Mouse (Mus musculus) right cerebral cortex, adult 18-20 months (tissue): ENCODE data around the gene Gm49321.

ENCODE experiments used
- DNase-seq: peaks from one replicate; pipeline ENCODE4 v3.0.0; 2022; ENCODE audit warnings: mixed read lengths

Gene Gm49321

DNA sequence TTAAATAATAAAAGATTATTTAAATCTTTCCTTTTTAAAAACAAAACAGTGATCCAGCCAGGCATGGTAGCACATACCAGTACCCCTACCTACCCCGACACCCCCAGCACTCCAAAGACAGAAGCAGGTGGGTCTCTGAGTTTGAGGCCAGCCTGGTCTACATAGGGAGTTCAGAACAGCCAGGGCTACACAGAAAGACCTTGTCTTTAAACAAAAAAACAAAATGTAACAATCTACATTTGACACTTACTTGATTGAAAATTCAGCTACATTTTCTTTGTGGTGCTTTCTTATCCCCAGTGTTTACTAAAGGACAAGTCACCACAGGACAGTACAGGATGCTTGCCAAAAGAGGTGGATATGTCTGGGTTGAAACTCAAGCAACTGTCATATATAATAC is at the start of gene Gm49321:
Gene Gm49321 (plus strand): TSS at position 301 of the 400 bp plus-strand sequence.
- DNase-seq: no peak

DNA sequence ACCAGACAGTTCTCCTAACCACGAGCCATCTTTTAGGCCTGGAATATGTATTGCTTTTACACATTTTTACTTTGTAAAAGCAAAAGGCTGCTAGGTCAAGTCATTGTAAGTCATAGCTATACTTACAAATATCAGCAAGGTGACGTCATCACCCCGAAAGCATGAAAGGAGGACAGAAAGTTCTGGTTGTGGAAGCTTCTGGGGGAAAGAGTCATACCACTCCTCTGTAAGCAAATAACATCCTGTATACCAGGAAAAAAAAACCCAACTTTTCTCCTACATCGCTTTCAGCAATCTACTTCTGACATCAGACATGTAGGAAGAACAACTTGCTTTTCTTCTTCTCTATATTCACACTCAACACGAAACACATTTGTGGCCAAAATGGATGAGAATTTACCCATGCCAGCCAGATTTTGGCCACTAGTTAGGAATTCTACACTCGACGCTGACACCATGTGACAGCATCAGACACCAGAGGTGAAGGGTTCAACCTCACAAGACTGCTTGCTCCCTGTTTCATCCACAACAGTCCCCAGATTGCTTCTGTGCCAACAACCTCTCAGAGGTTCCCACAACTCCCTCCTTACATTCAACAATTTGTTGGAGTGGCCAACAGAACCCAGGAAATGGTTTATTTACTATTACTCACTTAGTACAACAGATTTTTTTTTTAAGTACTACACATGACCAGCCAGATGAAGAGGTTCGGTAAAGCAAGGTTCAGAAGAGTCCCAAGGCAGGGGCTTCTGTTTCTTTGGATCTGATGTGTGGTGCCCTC is 49.3 kb upstream of the Gm49321 start:
- no peak for DNase-seq

DNA sequence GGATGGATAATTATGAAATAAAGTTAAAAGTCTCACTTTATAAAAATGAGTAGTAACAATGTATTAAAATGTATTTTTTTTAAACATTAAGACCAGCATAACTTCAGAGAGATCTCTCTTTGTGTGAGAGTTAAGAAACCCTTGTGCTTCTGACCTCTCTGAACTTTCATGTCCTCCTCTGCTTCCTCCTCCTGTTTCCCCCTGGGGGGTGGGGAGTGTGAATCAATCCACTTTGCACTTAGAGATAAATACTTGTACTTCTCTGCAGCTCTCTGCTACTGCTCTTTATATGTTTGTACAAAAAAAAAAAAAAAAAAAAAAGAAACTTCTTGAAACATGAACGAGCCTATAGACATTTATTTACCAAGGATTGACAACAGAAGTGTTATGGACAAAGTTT is 47.9 kb upstream of the Gm49321 start:
- no peak for DNase-seq

DNA sequence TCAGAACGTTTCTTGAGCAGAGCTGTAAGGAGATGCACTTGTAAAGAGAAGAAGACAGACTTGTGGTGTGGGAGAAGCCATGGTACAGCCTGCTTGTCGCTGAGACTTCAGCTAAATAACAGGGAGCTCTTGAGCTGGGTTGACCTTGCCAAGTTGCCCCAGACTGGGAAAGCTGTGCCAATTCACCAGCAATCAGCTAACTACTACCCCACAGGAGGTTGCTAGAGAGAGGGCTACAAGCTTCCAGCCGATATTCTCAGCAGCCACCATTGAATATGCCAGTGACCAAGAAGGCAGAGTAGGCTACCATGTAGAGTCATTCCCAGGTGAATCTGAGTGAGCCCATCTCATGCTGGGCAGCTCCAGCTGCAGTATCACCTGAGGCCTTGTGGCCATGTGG is 47.4 kb upstream of the Gm49321 start:
- DNase-seq: no peak

DNA sequence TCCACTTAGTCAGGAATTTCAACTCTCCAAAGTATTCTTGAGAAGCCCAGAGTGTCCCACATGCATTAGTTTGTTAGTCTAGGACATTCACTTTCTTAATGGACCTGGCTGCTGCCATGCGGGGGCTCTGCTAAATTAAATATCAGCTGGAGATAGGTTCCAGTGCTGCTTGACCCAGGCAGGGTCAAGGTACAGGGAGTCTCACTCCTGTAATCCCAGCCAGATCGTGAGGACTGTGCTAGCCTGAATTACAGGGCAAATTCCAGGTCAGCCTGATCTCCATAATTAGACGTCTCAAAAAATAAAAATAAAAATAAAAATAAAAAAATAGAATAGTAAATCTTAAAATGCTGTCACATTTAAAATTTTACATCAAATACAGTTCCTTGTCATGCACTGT is 44.8 kb upstream of the Gm49321 start:
- no peak for DNase-seq

DNA sequence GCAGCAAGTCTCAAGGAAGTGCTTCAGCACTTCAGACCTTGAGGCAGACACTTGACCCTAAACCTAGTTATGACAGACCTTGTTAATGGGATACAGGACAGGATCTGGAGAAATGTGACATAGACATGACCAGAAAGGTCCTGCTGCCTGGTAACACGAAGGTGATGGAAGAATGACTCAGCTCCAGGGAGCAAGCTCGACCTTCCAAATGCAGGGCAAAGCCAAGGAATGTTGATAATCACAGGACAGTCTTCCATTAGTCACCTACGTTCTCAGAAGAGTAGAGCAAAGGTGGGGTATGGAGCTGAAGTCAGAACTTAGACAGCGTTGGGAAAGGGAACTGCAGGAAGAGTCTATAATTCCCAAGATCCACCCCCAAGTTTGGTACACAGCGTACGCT is 42.6 kb upstream of the Gm49321 start:
- DNase-seq: no peak

- no peak for DNase-seq
These were observed 41.8 kb upstream of the Gm49321 start for GRCm38 (mm10) chr12:73895674-73896073.

GRCm38 (mm10) chr12:73896471-73896870 is 41.0 kb upstream of the Gm49321 start:
- DNase-seq: no peak

- DNase-seq: no peak
These were observed 39.2 kb upstream of the Gm49321 start for GRCm38 (mm10) chr12:73898281-73898680.

GRCm38 (mm10) chr12:73904133-73904934 is 33.1 kb upstream of the Gm49321 start:
- no peak for DNase-seq

GRCm38 (mm10) chr12:73905041-73905440 is 32.4 kb upstream of the Gm49321 start:
- no peak for DNase-seq

- DNase-seq: no peak
These were observed 31.9 kb upstream of the Gm49321 start for GRCm38 (mm10) chr12:73905555-73905954.

DNA sequence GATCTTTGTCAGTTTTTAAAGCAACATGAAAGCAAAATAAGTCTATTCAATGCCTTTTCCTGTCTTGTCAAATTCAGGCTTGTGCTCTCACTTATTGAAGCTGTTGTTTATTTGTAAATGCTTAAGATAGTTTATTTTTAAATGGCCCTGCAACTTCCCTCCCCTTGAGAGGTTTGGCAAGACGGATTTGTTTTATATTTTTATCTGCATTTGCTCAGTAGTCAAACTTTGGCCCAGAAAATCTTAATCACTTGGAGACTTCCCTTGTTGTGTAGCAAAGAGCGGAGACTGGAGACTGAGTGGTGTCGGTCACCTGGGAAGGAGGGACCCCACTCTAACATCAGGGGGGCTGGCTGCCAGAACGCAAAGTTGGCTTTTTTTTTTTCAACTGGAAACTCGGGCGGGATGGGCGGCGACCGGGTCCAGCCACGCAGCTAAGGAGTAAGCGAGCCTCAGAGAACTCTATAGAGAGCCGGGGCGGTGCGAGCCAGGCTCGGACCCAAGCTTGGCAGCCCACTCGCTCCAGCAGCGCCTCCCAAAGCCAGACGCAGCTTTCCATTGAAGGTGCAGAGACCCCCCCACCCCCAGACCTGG is 30.3 kb upstream of the Gm49321 start:
- no peak for DNase-seq

GRCm38 (mm10) chr12:73907673-73908150 is 29.7 kb upstream of the Gm49321 start:
- peak; percentile 98 for DNase-seq

DNA sequence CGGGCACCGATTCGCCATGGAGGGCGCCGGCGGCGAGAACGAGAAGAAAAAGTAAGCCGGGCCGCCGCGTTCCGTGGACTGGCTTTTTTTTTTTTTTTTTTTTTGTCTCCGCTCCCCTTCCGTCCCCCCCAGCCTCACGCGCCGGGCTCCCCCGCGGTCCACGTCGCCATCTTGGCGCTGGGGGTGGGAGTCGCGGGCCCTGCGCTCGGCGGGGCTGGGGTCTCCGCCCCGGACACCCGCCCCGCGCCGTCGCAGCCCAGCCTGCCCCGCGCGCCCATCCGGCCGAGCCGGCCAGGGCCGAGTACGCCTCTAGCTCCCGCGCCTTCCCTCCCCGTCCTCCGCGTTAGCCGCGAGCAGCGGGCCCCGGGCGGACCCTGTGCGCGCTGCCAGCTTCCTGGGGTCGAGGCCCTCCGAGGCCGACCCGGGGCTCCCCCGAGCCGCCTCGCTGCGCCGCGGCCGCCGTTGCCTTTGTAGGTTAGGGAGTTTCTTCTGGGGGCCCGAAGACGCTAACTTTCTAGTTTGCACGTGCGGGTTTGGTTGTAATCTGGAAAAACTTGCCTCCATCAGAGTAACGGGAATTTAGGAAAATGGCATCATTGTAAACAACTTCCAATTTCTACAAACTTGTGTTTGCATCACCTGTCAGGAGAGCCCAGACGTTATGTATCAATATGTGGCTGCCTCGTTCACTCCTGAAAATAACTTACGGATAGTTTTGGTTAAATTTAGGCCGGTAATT is 29.0 kb upstream of the Gm49321 start:
- peak; percentile 31 for DNase-seq

GRCm38 (mm10) chr12:73909013-73909575 is 28.4 kb upstream of the Gm49321 start:
- DNase-seq: no peak

GRCm38 (mm10) chr12:73918479-73918878 is 19.0 kb upstream of the Gm49321 start:
- DNase-seq: no peak

DNA sequence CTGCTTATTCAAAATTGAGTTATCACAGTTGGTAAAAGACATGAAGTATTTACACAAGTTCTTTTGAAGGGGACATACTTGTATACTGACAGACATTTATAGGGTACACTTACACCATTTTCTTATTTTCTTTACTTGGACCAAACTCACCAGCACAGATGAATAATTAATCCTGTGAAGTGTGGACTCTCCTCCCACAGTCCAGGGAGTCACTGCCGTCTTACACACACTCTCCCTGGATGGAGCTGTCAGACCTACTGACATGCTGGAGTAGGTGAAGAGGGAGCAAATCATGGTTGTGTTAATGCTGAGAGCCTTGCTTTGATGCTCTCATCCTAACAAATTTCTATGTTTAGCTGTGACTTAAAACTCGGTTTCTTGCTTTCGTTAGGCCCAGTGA is 7.2 kb upstream of the Gm49321 start:
- DNase-seq: no peak

DNA sequence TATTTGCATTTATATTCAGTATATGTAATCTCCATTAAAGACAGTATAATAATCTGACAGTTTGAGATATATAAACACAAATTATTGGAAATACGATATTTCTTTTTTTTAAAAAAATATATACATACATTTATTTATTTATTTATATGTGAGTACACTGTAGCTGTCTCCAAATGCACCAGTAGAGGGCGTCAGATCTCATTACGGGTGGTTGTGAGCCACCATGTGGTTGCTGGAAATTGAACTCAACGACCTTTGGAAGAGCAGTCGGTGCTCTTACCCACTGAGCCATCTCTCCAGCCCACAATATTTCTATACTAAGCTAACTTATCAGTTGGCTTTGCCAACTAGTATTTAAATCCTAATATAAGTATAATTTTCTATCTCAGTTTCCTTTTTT is 6.2 kb upstream of the Gm49321 start:
- no peak for DNase-seq

- no peak for DNase-seq
These were observed 2.9 kb upstream of the Gm49321 start for GRCm38 (mm10) chr12:73934528-73934927.

GRCm38 (mm10) chr12:73939542-73939941 is 2.1 kb downstream of the Gm49321 start:
- DNase-seq: no peak

DNA sequence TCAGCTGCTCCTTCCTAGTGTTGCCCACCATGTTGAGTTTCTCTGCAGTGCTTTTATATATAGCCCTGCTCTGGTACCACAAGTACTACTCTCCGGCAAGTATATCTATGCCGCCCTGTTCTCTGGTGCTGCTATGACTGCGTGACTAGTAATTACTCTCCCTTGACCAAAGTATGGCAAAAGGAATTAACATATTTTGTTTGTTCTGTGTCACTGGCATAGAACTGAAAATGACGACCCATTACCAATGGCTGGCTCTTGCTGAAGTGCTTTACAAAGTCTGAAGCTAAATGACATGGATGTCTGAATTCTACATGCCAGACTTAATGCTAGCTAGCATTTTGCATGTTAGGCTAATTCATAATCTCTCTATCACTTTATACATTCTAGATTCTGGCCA is 11.0 kb downstream of the Gm49321 start:
- DNase-seq: no peak
